Mouse (Mus musculus): ENCODE measurements at regions not wholly inside any gene's neighbourhood (a gene's known extent, or its start where the extent isn't known, plus 50 kb on each side); places are given as distances from the start of the nearest gene placed in this dataset.

GRCm38 (mm10) chr3:52640250-52641147, 372.4 kb downstream of the Foxo1 start:
- DNase-seq = no peak

GRCm38 (mm10) chr3:52638816-52639215, 370.7 kb downstream of the Foxo1 start:
- no peak for DNase-seq

DNA sequence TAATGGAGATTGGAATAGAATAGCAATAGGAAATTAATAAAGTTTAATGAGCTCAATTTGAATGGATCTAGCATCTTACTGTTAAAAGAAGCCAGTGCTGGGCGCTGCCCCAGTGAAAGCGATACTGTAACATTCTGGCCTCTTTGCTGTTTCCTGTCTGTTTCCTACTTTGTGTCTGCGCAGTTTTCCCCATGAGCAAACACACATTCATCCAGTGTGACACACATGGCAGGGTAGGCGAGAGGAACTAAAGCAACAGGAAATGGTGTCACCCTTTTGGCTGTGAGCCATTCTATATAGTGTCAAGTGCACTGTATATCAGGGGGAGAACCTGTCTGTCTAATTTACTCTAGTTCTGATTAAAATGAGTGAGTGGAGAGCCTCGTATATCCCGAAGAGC, 366.2 kb downstream of the Foxo1 start:
- DNase-seq = peak; percentile 40 to 55

DNA sequence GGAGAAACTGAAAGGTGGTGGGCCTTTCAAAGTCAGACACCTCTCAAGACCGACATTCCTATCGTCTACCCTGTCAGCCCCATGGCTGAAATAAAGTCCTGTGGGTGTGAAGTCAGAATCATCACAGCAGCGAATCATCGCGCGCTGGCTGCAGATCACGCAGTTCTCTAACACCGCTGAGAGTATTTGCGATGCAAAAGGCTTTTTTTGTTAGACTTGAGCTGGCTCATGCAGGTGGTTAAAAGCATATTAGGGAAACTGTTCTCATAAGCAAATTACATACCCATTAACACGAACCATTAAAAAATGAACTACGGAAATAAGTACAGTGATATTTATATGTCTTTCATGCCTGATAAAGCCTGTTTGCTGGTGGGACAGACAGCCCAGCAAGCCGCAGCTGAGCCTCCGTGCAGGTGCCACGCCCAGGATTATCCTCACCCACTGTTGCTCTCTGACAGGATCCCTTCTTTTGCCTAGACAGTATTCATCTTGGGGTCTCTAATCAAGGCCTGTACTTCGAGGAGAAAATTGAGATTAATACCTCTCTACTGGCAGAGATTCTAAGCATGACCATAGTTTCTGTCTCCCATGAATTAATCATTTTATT, 365.5 kb downstream of the Foxo1 start:
- DNase-seq = no peak

- no peak for DNase-seq
Observed at GRCm38 (mm10) chr3:52632635-52633034, 364.5 kb downstream of the Foxo1 start.

- DNase-seq = no peak
Observed at GRCm38 (mm10) chr3:52630209-52630608, 362.1 kb downstream of the Foxo1 start.

DNA sequence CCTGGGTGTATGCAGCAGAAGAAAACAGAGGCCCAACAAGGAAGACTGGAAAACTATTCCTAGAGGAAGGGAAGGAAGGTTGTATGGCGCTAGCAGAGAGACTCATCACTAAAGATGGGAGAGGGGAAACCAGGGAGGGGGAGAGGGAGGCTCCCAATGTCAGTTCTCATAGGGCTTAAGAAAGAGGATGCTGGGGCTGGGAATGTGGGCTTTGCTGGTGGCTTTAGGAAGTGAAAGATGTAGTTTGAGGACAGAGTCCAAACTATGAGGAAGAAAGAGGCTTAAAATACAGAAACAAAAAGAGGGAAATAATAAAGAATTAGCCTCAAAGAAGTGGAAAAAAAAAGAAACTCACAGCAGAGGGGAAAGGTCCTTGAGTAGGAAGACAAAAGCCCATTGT, 357.0 kb downstream of the Foxo1 start:
- no peak for DNase-seq

DNA sequence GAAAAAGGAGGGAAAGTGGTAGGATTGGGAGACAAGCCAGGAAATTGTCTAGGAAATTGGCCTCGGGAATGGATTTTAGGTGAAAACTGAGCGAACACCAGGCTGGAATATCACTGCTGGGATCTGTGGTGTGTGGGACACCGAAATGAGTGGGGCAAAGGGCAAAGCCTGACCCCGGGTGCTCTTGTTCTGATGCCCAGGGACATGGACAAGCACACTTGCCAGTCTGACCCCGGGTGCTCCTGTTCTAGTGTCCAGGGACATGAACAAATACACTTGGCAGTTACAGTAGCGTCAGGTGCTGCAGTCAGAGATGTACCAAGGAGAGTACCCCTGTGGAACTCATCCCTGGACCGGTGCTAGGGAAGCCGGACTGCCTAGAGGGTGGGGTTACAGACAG, 354.4 kb downstream of the Foxo1 start:
- no peak for DNase-seq

DNA sequence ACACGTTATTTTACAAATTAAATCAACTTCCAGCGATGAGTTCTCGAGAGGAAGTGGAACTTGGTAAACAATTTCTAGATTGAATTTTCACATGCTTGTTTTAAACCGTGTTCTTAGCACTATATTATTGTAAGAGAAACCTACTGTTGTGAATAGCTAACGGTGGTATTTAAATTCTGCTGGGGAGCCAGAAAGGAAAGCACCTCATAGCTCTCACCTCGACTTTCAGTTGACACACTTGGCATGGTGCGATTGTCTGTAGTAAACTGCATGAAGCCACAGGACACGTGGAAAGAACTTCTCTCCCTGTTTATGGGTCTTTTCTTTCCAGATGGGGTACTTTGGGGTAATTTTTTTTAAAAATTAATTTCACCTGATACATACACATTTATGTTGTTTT, 353.8 kb downstream of the Foxo1 start:
- no peak for DNase-seq

GRCm38 (mm10) chr3:52618925-52619224, 350.7 kb downstream of the Foxo1 start:
- no peak for DNase-seq

- no peak for DNase-seq
Observed at GRCm38 (mm10) chr3:52618212-52618924, 350.2 kb downstream of the Foxo1 start.

DNA sequence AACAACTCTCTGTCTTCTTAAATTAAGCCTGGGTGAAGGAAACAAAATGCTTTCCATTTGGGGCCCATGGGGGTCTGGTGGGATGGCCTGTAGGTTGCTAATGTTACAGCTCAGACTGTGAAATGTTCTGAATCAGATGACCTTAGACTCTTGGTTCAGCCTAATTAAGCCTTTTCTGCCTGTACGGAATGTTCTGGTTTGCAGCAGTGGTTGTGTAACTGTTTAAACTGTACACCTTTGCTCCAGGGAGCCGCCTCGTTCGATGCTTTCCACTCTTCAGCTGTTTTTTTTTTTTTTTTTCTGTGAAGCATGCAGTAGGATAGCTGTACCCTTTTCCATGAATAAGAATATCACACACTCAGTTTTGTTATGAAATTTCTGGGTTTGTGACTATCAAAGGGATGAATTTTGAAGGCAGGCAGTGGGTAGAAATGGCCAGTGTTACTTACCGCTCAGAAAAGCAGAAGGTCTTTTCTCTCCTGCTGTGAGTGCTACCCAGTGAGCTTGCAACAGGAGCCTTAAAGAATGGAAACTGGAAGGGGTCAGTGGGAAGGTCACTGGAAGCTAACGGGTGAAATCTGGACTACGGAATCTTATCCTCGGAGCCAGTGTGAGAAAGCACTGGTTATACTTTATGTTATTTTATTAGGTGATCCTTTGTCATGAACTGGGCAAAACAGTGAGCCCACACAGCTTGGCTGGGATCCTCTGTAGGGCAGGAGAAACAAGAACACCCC, 349.4 kb downstream of the Foxo1 start:
- DNase-seq = peak in 1 of 2 experiments; percentile 65

- no peak for DNase-seq
Observed at GRCm38 (mm10) chr3:52611881-52612280, 343.7 kb downstream of the Foxo1 start.

GRCm38 (mm10) chr3:52610466-52610865, 342.3 kb downstream of the Foxo1 start:
- no peak for DNase-seq

DNA sequence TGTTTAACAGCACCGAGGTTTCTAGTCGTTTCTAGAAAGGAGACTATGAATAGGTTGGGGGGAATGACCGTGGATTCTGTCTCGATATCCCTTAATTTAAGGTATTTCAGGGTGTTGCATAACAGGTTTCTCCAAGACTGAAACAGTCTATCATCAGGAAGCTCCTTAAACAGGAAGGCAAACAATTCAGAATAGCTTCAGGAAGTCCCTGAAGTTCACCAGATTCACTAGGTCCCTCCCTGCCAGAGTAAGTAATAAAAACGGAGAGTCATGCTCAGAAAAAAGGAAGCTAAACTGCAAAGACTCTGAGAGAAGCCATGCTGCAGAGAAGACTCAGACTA, 339.9 kb downstream of the Foxo1 start:
- DNase-seq = no peak

DNA sequence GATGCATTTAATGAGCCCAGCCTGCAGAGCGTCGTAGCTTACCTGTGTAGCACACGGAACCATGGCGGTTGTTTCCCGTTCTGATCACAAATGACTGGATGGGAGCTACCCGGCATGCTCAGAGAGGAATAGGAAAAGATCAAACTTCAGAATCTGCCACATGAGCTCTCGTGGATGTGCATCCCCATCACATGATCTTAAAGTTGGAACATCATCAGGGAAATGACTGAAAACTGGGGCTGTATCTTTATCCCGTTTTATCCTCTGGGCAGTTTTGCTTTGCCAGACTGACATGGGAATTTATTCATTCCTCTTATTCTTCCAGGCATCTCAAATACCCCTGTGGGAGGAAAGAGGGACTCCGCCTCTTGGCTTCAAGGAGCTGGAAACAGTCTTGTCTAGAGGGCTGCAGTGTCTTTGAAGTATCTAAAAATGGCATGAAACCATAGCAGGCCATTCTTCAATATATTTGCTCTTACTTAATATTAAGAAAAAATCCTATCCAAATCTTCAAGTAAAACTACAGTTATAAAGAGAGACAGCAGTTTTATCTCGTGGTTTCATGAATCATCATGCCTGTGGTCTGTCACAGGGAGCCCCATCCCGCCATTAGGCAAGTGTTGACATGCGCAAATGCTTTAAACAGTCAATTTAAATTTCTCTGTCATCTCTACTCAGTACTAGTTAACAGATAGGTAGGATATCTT, 339.4 kb downstream of the Foxo1 start:
- DNase-seq = no peak

DNA sequence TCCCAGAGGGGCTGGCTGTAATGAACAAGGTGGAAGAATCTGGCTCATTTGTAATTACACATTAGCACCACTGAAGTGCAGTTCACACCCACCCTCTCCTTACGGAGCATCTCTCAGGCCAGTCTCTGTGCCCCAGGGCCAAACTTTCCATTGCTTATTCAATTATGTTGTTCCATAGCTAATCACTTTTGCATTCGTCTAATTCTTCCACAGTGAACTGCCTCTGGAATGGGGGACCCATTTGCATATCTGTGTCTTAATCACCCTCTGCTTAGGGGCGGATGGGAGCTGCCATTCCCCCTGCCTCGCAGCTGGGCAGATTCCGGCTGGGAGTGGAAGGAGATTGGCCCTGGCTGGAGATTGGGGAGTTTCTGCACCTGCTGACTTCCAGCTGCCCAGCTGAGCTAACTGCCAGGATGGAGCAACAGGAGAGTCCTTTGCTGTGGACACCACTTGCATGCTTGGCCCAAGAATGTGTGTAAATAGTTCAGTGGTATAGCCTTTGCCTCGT, 337.2 kb downstream of the Foxo1 start:
- DNase-seq = no peak

- peak; percentile 41 to 61 for DNase-seq
Observed at GRCm38 (mm10) chr3:52603244-52603704, 335.1 kb downstream of the Foxo1 start.

- DNase-seq = peak; percentile 89 to 92
Observed at GRCm38 (mm10) chr3:52601011-52601745, 333.0 kb downstream of the Foxo1 start.

DNA sequence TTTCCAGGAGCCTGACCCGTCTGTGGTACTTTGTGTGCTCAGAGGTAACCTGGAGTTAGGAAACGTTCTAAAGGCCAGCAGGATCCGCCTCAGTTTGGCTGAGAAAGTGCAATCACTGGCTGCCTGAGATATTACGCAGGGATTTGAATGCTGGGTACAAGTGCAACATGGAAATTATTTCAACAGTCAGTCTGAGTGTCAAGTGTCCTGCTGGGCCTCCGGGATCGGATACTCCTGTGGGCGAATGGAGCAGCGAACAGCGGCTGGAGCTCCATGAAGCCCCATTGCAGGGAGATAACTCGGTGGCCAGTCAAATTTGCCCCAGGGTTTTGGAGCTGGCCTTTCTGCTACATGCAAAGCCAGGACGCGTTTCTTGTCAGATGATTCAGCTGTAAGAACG, 332.4 kb downstream of the Foxo1 start:
- DNase-seq = peak; percentile 71 to 80

DNA sequence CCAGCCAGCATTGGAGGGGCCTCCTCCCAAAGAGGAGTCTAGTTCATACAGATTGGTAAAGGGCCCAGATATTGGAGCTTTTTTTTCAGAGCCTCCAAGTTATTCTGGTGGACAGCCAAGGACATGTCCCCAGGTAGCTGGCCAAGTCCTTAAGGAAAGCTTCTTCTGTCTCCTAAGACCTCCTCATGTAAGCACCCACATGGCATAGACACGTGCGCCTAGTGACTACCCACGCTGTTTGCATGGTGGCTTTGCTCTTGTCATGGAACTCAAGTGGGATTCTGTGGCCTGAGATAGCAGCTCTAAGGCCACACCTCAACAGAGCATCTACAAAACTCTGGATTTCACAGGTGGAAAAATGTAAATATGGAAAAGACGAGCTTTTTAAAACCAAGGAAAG, 332.0 kb downstream of the Foxo1 start:
- DNase-seq = peak in 1 of 2 experiments; percentile 36

DNA sequence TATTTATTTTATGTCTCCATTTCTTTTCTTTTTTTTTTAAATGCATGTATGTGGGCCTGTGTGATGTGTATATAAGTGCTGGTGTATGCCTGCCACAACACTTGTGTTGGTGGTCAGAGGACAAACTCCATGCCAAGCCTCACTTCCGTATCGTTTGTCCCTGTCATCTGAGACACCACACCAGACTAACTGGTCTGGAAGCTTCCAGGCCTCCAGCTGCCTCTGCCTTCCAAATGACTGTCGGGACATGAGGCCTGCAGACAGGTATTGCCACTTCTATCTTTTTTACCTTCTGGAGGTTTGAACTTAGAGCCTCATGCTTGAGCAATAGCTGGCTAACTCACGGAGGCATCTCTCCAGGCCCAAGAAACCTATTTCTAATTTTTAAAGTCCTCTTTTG, 318.3 kb downstream of the Foxo1 start:
- no peak for DNase-seq
